Mouse (Mus musculus) frontal cortex, postnatal 14 days (tissue): Measurements from ENCODE around the gene Atic.

Source experiments
- DNase-seq, 2 experiments: peaks; one replicate each; pipeline ENCODE4 v3.0.0; 2022; ENCODE audit warnings: low spot score in 2 of 2

Atic gene

GRCm38 (mm10) chr1:71594268-71594667 lies 37.3 kb downstream of the Atic start:
- DNase-seq, result no peak

- no peak for DNase-seq
Measured at GRCm38 (mm10) chr1:71595365-71595764, 38.4 kb downstream of the Atic start.

- DNase-seq, result no peak
Measured at GRCm38 (mm10) chr1:71605751-71606150, 48.8 kb downstream of the Atic start.

DNA sequence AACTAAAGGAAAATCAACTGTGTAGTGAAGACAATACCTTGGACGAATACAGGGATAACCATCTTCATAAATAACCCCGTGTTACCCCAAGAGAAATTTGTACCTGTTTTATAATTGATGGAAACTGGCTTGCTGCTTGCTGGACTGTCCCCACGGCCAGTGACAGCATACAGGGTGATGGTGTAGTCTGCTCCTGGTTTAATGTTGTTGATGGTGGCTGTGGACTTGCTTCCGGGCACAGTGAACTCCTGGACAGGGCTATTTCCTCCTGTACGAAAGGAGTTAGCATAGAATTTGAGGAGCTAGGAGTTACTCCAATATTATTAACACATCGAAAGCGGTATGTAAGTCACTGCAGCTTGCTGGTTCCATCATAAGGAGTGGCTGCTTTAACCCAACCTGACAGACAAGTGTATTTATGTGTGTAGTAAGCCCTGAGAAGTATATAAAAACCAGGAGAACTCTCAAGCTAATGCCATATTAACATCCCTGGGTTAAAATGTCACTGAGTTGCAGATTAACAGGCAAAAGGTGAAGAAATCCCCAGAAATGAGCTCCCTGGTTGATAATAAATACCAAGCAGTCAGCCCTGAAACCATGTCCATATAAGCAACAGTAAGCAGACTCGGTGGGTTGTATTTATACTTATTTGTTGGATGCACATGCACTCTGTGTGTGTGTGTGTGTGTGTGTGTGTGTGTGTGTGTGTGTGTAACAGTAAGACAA lies 49.8 kb downstream of the Atic start:
- no peak for DNase-seq

DNA sequence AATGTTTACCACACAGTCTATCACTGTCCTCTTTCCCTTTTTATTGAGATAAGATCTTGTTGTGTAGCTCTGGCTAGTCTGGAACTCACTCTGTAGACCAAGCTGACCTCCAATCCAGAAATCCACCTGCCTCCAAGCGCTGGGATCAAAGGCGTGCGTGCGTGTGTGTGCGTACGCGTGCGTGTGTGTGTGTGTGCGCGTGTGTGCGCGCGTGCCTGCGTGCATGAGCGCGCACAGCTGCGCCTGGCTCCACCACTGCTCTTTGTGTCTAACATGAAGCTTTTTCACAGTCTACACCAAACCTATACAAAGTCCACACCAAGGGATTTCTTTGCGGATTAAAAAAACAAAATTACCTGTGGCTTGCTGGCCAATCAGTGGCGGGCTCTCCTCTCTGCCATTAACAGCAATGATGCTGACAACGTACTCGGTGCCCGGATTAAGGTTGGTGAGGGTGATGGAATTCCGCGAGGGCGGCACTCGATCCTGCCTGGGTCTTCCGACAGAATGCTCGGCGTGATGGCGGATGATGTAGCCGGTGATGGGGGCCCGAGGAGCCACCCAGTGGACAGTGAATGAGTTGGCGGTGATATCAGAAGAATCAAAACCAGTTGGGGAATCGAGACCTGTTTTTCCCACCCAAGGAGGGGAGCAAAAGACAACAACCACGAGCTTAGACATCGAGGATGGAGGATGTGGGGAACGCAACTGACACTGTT lies 52.3 kb downstream of the Atic start:
- no peak for DNase-seq

GRCm38 (mm10) chr1:71609916-71610315 lies 53.0 kb downstream of the Atic start:
- no peak for DNase-seq

DNA sequence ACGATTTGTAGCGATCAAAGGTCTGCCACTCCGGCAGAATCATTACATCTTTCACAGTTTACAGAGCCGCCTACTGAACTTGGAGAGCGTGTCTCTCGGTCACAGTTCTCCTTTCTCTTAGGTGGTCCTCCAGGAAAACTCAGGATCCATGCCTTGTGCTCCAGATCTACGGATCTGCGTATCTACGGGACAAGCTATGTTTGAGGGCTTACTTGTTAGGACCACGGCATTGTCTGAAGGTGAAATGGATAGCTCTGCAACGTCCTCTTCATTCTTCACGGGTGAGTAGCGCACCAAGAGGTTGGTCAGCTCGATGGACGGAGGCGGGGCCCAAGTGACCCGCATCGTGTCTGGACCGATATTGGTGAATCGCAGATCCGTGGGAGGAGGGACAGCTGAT lies 55.3 kb downstream of the Atic start:
- no peak for DNase-seq

- DNase-seq, result no peak
Measured at GRCm38 (mm10) chr1:71614545-71615246, 57.7 kb downstream of the Atic start.

DNA sequence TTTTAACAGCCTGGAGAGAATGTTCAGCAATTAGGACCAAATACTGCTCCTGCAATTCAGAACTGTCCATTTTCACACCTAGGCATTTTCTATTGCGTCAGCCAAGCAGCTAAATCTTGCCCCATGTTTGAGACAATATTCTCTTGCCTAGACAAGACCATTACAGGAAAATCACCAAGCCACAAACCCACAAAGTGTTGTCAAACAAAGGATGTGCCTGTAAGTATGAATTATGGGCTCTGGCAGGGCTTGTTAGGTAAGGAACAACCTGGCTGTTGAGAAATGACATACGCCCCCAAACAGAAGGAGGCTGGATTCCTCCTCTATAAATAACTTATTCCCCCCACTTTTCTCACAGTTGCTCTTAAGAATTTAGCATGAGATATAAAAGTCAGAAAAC lies 64.6 kb downstream of the Atic start:
- no peak for DNase-seq

DNA sequence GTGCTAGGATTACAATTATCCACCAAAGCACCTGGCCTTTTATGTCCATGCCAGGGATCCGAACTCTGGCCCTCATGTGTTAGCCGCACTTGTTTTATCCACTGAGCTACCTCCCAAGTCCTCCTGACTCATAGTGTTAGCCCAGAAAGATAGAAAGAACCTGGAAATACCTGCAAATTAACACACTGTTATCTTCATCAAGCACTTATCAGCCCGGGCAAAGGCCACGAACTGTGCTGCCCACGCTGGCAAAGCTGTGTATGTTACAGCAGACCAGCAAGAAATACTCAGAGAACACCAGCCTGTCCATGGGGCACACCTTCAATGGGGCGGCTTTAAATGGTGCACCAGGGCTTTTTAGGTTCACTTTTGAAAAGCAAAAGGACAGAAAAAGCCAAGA lies 66.7 kb downstream of the Atic start:
- no peak for DNase-seq
